Mouse (Mus musculus): Measurements from ENCODE around the gene Abhd2.

The Abhd2 gene

GRCm38 (mm10) chr7:79318110-79318801 is 45.3 kb downstream of the Abhd2 start:
- no peak for DNase-seq (ENCODE audit: low read depth, low spot score)

- DNase-seq (ENCODE audit: low read depth, low spot score), result no peak
These were observed 50.9 kb downstream of the Abhd2 start for GRCm38 (mm10) chr7:79323855-79324254.

- DNase-seq (ENCODE audit: low read depth, low spot score), result no peak
These were observed 55.8 kb downstream of the Abhd2 start for GRCm38 (mm10) chr7:79328769-79329168.

DNA sequence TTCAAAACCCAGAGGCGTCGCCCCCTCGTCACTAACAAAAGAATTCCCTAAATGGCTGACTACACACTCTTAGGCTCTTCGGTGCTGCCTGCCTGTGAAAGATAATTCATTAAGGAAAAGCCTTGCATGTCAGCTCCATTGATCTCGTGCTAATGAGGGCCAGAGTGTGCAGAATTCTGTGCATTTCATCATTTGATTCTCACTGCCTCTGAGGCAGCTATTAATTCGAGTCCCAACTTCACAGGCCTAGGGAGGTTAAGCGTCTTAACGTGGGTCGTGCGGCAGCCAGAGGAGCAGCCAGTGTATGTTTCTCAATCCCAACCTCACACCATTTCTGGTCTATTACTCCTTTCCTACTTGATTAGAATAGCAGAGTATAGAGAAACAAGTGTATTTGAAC is 58.2 kb downstream of the Abhd2 start:
- no peak for DNase-seq (ENCODE audit: low read depth, low spot score)

DNA sequence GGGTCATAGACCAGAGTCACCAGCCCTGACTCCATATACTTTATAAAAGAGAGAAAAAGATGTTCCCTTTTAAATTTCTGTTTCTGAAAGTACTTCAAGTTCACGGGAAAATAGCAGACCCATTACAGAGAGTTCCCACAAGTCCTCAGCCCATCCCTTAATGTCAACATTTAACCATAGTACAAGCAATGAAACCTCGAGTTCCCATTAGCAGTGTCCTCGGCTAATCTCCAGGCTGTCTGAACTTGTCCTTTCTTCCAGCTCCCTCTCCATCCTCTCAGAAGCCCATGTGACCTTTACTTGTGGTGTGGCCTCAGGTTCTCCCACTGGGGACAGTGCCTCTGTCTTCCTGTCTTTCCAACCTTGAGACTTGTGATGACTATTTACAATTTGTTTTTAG is 60.4 kb downstream of the Abhd2 start:
- DNase-seq (ENCODE audit: low read depth, low spot score), result no peak

- no peak for DNase-seq (ENCODE audit: low read depth, low spot score)
These were observed 63.4 kb downstream of the Abhd2 start for GRCm38 (mm10) chr7:79336362-79336910.

DNA sequence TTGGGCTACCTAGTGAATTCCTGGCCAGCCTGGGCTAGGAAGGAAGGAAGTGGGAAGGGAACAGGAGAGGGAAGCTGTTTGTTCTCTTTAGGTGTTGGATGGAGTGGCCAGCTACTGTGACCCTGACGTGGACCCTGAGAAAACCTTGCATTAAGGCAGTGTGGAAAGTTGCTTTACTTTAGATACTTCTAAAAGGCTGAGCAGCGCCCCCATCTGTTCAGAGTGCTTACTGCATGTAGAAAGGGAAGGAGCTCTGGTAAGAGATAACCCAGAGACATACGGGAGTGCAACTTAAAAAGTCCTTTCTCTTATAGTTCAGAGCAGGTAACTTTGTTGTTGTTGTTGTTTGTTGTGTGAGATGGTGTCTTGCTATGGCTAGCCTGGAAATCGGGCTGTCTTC is 72.9 kb downstream of the Abhd2 start:
- DNase-seq (ENCODE audit: low read depth, low spot score), result peak; percentile 80

- peak; percentile 60 for DNase-seq (ENCODE audit: low read depth, low spot score)
These were observed 73.6 kb downstream of the Abhd2 start for GRCm38 (mm10) chr7:79346555-79347075.

- no peak for DNase-seq (ENCODE audit: low read depth, low spot score)
These were observed 74.3 kb downstream of the Abhd2 start for GRCm38 (mm10) chr7:79347108-79347813.

DNA sequence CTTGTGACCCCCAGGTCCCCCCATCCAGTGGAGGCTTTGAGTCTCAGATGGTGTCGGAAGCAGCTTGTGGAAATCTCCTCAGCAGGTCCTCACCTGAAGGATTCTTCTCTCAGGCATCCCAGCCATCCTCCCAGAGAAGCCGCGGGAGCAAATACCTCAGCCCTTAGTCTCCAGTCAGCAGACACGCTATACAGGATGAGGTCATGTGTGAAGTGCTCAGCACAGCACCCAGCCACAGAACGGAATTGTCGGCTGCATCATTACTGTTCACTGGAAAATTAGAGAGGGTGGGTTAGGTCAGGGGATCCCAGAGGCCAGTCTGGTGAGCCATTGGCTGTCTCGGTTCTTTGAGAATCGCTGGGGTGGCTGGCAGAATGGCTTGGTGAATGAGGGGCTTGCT is 75.8 kb downstream of the Abhd2 start:
- DNase-seq (ENCODE audit: low read depth, low spot score), result no peak

- peak; percentile 81 for DNase-seq (ENCODE audit: low read depth, low spot score)
These were observed 76.9 kb downstream of the Abhd2 start for GRCm38 (mm10) chr7:79349738-79350386.

DNA sequence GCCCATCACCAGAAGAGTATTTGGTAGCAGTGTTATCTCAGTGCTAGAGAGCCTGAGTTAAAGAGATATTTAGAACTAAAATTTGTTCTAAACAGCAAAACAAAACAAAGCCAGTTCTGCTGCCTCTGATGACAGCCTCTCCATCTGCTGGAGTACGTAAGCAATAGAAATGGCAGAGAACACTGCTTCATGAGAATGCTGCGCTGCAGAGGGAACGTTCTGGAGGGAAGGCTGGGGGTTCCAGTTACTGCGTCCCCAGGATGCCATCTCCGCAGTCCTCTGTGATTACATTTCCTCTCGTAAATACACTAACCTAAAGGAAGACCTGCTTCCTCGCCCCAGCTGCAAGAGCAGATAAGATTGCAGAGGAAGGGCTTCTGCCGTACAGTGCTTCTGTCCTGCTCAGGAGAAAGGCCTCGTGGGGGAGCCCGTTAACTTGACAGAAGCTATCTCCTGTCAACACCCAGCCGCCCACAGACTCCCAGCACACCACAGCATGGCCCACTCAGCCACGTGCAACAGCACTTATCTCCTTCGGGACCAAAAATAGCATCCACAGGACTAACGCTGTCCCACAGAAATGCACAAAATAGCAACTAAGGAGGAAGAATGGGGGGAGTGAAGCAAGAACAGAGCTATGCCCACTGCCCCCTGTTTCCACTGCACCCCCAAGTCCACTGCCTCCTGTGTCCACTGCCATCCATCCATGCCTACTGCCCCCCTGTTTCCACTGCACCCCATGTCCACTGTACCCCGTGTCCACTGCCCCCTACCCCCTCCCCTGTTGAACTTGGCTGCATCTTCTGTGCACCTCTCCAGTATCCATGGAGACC is 85.6 kb downstream of the Abhd2 start:
- no peak for DNase-seq (ENCODE audit: low read depth, low spot score)

- DNase-seq (ENCODE audit: low read depth, low spot score), result no peak
These were observed 86.1 kb downstream of the Abhd2 start for GRCm38 (mm10) chr7:79359183-79359435.

- DNase-seq (ENCODE audit: low read depth, low spot score), result peak; percentile 61
These were observed 87.1 kb downstream of the Abhd2 start for GRCm38 (mm10) chr7:79360056-79360455.

- no peak for DNase-seq (ENCODE audit: low read depth, low spot score)
These were observed 89.2 kb downstream of the Abhd2 start for GRCm38 (mm10) chr7:79362208-79362607.

DNA sequence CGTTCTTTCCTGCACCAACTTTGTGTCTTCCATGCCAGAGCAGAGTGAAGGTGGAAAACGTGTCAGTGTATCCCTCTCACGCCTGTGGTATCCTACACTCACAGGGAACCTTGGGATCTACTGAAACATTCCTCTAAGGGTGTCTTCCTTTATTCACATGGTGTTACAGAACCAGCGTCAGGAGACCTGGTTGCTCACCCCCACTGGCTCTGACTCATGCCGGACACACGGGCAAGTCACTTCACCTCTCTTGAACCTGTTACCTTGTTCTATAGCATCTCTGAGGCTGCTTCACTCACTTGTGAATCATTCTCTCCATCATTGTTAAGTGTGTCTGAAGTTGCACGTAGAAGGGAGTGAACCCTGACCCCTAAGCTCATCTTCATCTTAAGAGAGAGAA is 89.8 kb downstream of the Abhd2 start:
- no peak for DNase-seq (ENCODE audit: low read depth, low spot score)

GRCm38 (mm10) chr7:79363370-79364043 is 90.5 kb downstream of the Abhd2 start:
- DNase-seq (ENCODE audit: low read depth, low spot score), result peak; percentile 53

- DNase-seq (ENCODE audit: low read depth, low spot score), result no peak
These were observed 95.7 kb downstream of the Abhd2 start for GRCm38 (mm10) chr7:79368664-79369063.

DNA sequence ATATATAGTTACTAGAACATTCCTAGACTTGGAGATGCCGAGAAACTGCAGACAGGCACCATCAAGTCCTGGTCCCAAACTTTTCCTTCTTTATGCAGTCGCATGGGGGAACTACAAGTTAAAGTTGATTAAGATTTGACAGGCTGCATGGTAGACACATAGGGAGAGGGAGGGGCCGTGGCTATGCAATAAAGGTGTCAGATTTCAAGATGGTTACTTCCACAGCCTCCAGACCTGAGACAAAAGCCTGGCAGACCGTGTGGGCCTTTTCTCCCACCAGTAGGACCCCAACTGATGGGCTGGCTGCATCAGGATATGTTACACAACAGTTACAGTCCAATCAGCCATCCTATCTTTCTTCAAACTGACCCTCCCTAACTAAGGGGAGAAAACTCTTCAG is 96.4 kb downstream of the Abhd2 start:
- peak; percentile 63 for DNase-seq (ENCODE audit: low read depth, low spot score)

- peak; percentile 87 for DNase-seq (ENCODE audit: low read depth, low spot score)
These were observed 98.4 kb downstream of the Abhd2 start for GRCm38 (mm10) chr7:79371321-79371879.

GRCm38 (mm10) chr7:79374017-79374416 is 101.0 kb downstream of the Abhd2 start:
- DNase-seq (ENCODE audit: low read depth, low spot score), result no peak

Measured in R1 (cell line).